Mouse (Mus musculus): ENCODE data around the gene Eif2d. TPM values are rescaled to one million over a fixed set of nuclear protein-coding genes. Genes with fewer than 3 reads are reported as not detected.

The Eif2d gene
- total RNA-seq, 2 experiments from 2014 or later, result 17.1 to 43.3 TPM

DNA sequence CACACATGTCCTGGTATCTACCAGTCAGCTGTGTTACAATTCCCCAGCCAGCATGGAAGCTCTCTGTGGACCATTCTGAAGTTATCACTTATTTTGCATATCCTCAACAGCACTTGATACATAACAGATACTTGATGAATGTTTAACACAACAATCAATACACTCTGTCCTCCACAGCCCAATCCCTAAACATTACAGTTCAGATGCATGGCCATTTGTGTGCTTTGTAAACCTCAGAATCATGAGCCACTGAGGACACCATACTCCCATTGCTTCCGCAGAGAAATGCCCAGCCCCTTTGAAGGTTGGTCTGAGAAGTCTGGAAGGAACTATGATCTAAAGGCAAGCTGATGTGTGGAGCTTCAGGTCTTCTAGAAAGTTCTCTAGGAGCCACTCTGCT, 58.7 kb downstream of the Eif2d start:
- ATAC-seq (replicated peaks; ENCODE audit: poor library complexity, severe bottlenecking), result no peak

DNA sequence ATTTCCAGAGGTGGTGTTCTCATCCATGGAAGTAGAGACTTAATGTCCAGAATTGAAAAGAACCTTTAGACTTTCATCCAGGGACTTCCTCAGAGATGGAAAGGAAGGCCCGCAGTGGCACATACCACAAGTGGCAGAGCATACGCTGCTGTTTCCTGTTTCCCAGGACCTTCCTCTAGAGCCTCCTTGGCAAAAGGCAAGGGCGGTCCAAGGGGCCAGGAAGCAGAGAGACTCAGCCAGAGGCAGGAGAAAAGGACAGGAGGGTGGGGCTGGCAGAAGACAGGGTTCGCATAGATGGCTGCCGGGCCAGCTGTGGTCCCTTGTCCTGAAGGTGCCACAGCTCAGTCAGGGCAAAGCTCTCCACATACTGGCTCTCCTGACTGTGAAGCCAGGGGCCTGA, 60.0 kb downstream of the Eif2d start:
- peak; percentile 68 for ATAC-seq (replicated peaks; ENCODE audit: poor library complexity, severe bottlenecking)

DNA sequence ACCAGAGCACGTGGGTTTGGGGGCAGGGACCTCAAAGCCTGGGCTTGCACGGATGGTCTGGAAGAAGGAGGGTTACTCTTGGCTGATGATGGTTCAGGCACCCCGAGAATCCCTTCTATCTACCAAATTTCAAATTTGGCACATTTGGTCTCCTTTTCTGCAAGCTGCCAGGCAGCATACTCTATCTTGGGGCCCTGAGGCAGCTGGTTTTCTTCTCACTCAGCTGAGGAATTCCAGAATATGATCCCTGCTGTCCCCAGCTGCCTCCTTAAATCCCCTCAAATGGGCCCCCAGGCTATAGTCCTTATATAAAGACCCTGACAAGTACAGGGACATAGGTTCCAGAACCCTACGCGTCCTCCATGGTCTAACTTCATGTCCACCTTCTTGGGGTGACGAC, 60.4 kb downstream of the Eif2d start:
- no peak for ATAC-seq (replicated peaks; ENCODE audit: poor library complexity, severe bottlenecking)

DNA sequence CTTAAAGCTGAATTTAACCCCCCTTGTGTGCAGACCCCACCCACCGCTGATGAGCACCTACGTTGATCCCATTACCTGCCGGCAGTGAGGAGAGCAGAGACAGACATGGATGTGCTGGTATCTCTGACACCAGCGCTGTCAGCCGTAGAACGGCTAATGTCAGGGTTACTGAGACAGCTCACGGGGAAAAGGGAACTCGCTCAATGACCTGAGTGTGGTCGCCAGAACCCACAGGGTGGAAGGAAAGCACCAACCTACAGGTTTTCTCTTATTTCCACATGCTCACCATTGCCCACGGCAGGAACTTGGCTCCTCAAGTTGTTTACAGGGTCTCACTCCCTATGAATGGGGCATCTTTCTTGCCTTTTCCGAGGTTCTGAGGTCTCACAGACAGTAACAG, 66.0 kb downstream of the Eif2d start:
- ATAC-seq (replicated peaks; ENCODE audit: poor library complexity, severe bottlenecking), result peak; percentile 83

DNA sequence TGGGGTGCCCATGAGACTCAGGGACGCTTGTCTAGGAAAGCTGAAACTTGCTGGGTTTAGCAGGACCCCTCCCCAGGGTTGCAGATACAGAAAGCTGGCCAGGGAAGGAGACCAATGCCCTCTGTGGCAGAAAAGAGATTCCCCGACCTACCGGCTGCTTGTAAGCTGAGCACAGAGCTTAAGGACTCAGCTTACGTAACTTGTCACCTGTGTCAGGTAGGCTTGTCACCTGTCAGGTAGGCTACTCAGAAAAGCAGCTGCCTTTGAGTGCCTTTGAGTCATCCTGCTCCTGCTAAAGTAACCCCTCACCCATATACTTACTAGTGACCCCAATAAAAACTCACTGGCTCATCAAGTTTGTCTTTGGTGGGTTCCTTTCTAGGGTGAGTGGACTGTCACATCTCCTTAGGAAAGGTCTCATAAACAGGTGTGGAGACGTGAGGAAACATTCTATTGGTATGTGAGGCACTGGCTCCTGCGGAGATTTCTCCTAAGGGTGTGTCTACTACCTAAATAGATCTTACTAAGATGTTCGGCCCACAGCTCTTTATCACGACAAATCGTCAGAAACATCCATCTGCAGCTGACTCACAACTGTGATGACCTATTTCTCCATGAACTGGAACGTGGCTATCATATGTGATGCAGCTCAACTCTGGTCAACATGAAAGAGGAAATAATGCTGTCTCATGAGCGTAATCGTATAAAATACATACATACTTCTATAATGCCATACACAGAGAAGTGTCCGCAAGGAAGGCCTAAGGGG, 69.0 kb downstream of the Eif2d start:
- ATAC-seq (replicated peaks; ENCODE audit: poor library complexity, severe bottlenecking), result no peak

DNA sequence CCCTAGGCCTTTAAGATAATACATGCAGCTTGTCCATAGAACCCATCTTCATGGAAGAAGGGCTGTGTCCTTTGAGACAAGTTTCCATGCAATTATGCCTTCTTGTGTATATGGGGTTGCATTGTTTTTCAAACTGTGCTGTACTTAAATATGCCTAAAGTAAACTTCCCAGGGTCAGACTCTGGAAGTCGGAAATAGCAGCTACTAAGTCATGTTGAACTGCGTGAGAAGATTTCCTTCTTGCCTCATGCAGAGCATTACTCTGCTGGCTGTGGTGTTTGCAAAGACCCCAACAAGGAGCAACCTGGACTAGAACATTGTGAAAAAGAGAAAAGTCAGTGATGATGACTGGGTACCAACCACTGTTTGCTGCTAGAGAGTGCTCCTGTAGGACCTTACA, 70.4 kb downstream of the Eif2d start:
- ATAC-seq (replicated peaks; ENCODE audit: poor library complexity, severe bottlenecking), result no peak

DNA sequence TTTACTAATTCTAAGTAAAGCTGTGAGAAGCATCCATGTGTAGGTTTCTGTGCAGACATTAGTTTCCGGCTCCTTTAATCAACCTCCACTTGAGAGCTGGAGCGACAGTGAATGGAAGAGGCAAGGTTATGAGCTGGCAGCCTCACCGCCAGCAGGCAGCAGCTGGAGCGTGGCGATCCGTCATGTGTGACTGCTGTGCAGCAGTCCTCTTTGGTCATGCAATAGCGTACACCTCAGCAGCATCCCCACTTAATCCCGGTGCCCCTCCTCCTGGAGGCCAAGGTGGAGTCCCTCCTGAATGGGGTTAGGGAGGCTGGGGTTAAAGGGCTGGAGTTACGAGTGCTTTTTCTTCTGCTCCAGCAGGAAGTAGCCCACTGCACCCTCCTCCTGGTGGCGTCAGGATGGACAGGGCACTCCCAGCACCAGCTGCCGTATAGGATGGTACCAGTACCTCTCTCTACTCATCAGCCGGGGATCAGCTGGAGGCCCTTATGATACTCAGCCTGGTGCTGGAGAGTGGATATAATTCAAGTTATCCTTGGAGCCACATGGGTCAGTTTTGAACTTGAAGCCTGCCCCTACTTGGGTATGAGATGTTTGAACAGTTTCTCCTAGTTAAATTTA, 72.0 kb downstream of the Eif2d start:
- no peak for ATAC-seq (replicated peaks; ENCODE audit: poor library complexity, severe bottlenecking)

DNA sequence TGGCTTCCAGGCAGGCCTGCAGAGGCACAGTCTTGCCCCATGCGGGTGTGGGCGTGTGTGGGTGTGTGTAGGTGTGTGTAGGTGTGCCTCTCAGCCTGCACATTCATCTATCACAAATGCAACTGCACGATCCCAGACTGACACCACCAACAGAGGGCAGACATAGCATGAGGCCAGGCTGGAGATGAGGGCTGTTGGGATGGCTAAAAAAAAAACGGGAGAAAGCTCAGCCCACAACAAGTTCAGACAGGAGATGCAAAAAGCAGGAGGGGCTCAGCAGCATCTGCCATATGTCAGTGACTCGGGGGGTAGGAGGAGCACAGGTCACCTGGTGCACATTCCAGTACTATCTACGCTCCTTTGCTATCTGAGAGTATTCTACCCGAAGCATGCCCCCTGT, 75.2 kb downstream of the Eif2d start:
- no peak for ATAC-seq (replicated peaks; ENCODE audit: poor library complexity, severe bottlenecking)

DNA sequence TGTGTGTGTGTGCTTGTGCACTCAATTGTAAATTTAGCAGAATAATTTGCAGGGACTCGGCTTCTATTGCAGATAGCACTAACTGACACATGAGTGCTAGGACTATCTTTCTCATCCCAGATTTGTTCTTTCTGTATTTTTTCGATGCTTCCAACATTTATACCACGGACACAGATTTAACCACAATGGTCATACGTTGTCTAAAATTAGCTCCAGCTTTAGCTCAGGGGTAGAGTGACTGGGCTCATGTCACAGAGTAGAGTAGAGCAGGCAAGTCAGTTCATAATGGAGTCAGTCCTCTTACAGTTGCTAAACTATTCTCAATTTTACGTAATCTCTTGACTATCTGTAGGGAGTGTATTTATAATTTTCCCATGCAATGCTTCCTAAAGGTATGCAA, 75.7 kb downstream of the Eif2d start:
- ATAC-seq (replicated peaks; ENCODE audit: poor library complexity, severe bottlenecking), result no peak

DNA sequence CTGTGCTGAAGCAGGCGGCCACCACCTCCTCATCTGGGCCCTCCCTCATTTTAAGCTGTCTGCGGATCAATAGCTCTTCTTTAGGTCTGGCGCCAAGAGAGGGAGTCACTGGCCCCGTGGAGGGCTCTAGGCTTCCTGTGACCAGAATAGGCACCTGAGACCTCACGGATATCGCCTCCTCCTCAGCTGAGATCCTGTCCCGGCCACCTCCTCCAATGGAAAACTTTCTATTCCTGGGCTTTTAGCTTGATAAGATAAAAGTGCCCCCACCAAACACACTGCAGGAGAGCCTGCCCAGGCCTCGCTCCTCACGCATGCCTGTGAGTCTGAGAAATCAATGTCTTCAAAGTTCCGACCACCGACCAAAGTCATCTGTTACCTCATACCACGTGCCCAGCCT, 80.5 kb downstream of the Eif2d start:
- ATAC-seq (replicated peaks; ENCODE audit: poor library complexity, severe bottlenecking), result no peak

DNA sequence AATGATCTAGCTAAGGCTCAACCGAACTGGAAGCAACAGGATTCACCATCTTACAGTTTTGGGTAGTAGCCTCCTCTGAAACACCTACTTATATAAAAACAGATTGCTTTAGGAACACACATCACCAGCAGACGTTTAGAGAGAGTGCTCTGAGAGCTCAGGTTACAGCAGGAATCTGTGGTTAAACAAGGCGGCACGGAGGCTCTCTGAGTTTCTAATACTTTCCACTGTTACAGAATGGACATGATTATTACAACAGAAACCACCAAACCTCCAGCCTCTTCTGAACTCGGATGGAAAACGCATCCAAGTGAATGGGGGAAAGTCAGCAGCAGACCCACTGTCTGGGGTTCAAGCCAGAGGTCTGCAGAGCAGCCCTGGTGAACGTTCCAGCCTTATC, 83.1 kb downstream of the Eif2d start:
- 0 out of 2 replicates have a peak, but pooled peaks have one; percentile 21 for ATAC-seq (replicated peaks; ENCODE audit: poor library complexity, severe bottlenecking)

Other genes with a start within 250 kb of the Eif2d start
- gene Il20, start 241.7 kb upstream of the Eif2d start, total RNA-seq (2014; fragmentation: Nextera tagmentation), result not detected in 2 replicates
- gene Il20, start 241.7 kb upstream of the Eif2d start, total RNA-seq (2017), result not detected in 2 replicates
- not detected in 2 replicates for gene Il19, start 213.1 kb upstream of the Eif2d start, total RNA-seq (2014; fragmentation: Nextera tagmentation)
- gene Il19, start 213.1 kb upstream of the Eif2d start, total RNA-seq (2017), result not detected in 2 replicates
- not detected in 2 replicates for gene Il10, start 133.3 kb upstream of the Eif2d start, total RNA-seq (2014; fragmentation: Nextera tagmentation)
- gene Il10, start 133.3 kb upstream of the Eif2d start, total RNA-seq (2017), result not detected in 2 replicates
- 212 and 254 TPM in 2 replicates for gene Mapkapk2, start 55.4 kb upstream of the Eif2d start, total RNA-seq (2014; fragmentation: Nextera tagmentation)
- gene Mapkapk2, start 55.4 kb upstream of the Eif2d start, total RNA-seq (2017), result 209 and 233 TPM in 2 replicates
- 6.1 and 6.2 TPM in 2 replicates for gene Dyrk3, start 14.8 kb upstream of the Eif2d start, total RNA-seq (2014; fragmentation: Nextera tagmentation)
- 4.1 and 6.3 TPM in 2 replicates for gene Dyrk3, start 14.8 kb upstream of the Eif2d start, total RNA-seq (2017)
- 48.5 and 59.1 TPM in 2 replicates for gene Rassf5, start 92.1 kb downstream of the Eif2d start, total RNA-seq (2014; fragmentation: Nextera tagmentation)
- 48.9 and 52.7 TPM in 2 replicates for gene Rassf5, start 92.1 kb downstream of the Eif2d start, total RNA-seq (2017)
- gene Ikbke, start 126.4 kb downstream of the Eif2d start, total RNA-seq (2014; fragmentation: Nextera tagmentation), result 57.6 and 57.9 TPM in 2 replicates
- 26.2 and 31.7 TPM in 2 replicates for gene Ikbke, start 126.4 kb downstream of the Eif2d start, total RNA-seq (2017)

Data from granulocyte monocyte progenitor cell, adult 5-6 weeks (primary cell).